Comparison of ENCODE assay signal across 9 mouse cellular contexts in genomic region chr17:27228216-27228915, GRCm38 (mm10). TPM values are rescaled to one million over a fixed set of nuclear protein-coding genes. Genes with fewer than 3 reads are reported as not detected.
DNase-seq lines count a peak whose midpoint lies in the region; ATAC-seq lines count a peak whose summit lies in the region.
"Had no signal": no experiment of that assay in that cellular context is flagged by ENCODE, and none has a peak within 500 bp of the region (broad histone marks: within the 10 kb centered on the region; RNA-seq: fewer than 3 reads in every experiment).

No protein-coding gene starts in this region.

- WGBS in limb, embryonic 11.5 days, result 25% methylated on average over 11 of the region's 11 CpGs
- WGBS in neural tube, embryonic 11.5 days, result 16% methylated on average over 11 of the region's 11 CpGs

- no peaks in the 10 kb centered on the region for H3K4me1 ChIP-seq in limb, embryonic 11.5 days (ENCODE audit: control insufficient read depth, insufficient read depth, low read length)
- peaks cover 8% of the 10 kb centered on the region; the same call in 1 of the 2 replicates for H3K4me1 ChIP-seq in neural tube, embryonic 11.5 days (ENCODE audit: control insufficient read depth, insufficient read depth, low read length)
- H3K4me1 ChIP-seq: lung, embryonic 15.5 days had no signal

- no peak overlapping the region for H3K4me2 ChIP-seq in limb, embryonic 11.5 days (ENCODE audit: low read depth, severe bottlenecking)
- no peak overlapping the region for H3K4me2 ChIP-seq in neural tube, embryonic 11.5 days (ENCODE audit: low read depth)
- H3K4me2 ChIP-seq: lung, embryonic 15.5 days had no signal

- intact Hi-C loops in gastrocnemius, postnatal 14 days (cut with DNase I; ENCODE audit: low total_unique reads), result no loop called here

- DNase-seq in spleen, postnatal 10 days (ENCODE audit: low spot score in 2 of 2), result peak; percentile 55 to 84
- DNase-seq in spleen, postnatal 36 days (ENCODE audit: low spot score in 2 of 2), result no peak
- peak; percentile 94 for DNase-seq in adrenal gland, postnatal 10 days
- peak; percentile 80 for DNase-seq in gastrocnemius, postnatal 14 days
- DNase-seq in limb, embryonic 11.5 days (ENCODE audit: low spot score), result peak; percentile 92
- peak; percentile 81 for DNase-seq in neural tube, embryonic 11.5 days (ENCODE audit: low spot score)
- DNase-seq in frontal cortex, postnatal 25 days (ENCODE audit: low spot score in 2 of 2), result no peak
- DNase-seq in layer of hippocampus, adult 18-20 months (ENCODE audit: low spot score in 2 of 2), result no peak

- H3K27me3 ChIP-seq in limb, embryonic 11.5 days (ENCODE audit: control insufficient read depth, insufficient read depth, low read length), result no peaks in the 10 kb centered on the region
- no peaks in the 10 kb centered on the region for H3K27me3 ChIP-seq in neural tube, embryonic 11.5 days (ENCODE audit: control insufficient read depth, insufficient read depth, low read length)
- H3K27me3 ChIP-seq: lung, embryonic 15.5 days had no signal

- H3K9ac ChIP-seq in limb, embryonic 11.5 days (ENCODE audit: low read length), result no peak overlapping the region
- H3K9ac ChIP-seq in neural tube, embryonic 11.5 days (ENCODE audit: low read length), result no peak overlapping the region
- H3K9ac ChIP-seq: lung, embryonic 15.5 days had no signal

- no peak for ATAC-seq in limb, embryonic 11.5 days (ENCODE audit: insufficient number of reproducible peaks, low FRiP score, low TSS enrichment, low read depth)
- ATAC-seq in neural tube, embryonic 11.5 days (ENCODE audit: insufficient read depth, low FRiP score, low TSS enrichment), result peak; percentile 48; the same call in 1 of the 2 replicates

- H3K9me3 ChIP-seq in limb, embryonic 11.5 days (ENCODE audit: control insufficient read depth, low read length), result no peaks in the 10 kb centered on the region
- H3K9me3 ChIP-seq in neural tube, embryonic 11.5 days (ENCODE audit: control insufficient read depth, low read length), result no peaks in the 10 kb centered on the region
- H3K9me3 ChIP-seq: lung, embryonic 15.5 days had no signal

- H3K4me3 ChIP-seq in limb, embryonic 11.5 days (ENCODE audit: low read depth, low read length), result no peak overlapping the region
- H3K4me3 ChIP-seq in neural tube, embryonic 11.5 days (ENCODE audit: low read depth, low read length), result no peak overlapping the region
- H3K4me3 ChIP-seq: lung, embryonic 15.5 days had no signal

- no peaks in the 10 kb centered on the region for H3K36me3 ChIP-seq in limb, embryonic 11.5 days (ENCODE audit: control insufficient read depth, insufficient read depth, low read length)
- no peaks in the 10 kb centered on the region for H3K36me3 ChIP-seq in neural tube, embryonic 11.5 days (ENCODE audit: control insufficient read depth, insufficient read depth, low read length)
- H3K36me3 ChIP-seq: lung, embryonic 15.5 days had no signal

- no peak overlapping the region for H3K27ac ChIP-seq in limb, embryonic 11.5 days (replicated peaks; ENCODE audit: low read depth, low read length)
- peak overlapping the region; percentile 14; the same call in 1 of the 2 replicates for H3K27ac ChIP-seq in neural tube, embryonic 11.5 days (ENCODE audit: low read depth, low read length)
- H3K27ac ChIP-seq: lung, embryonic 15.5 days had no signal

RNA-seq across cellular contexts. Expression of gene Lemd2, which starts 24.1 kb away (rescaled TPM):
- 10 to 100 TPM; 42.5 to 51.3 TPM for total RNA-seq in adrenal gland, postnatal 10 days (2021)
- 10 to 100 TPM; 17.8 to 18.0 TPM for total RNA-seq in gastrocnemius, postnatal 14 days (2021)
- polyA plus RNA-seq in limb, embryonic 11.5 days (2014; fragmentation: Nextera tagmentation; extraction: Ambion mirVana), result 14.2 and 15.8 TPM in 2 replicates
- polyA plus RNA-seq in neural tube, embryonic 11.5 days (2014; fragmentation: Nextera tagmentation; extraction: Ambion mirVana), result 15.9 and 17.9 TPM in 2 replicates
- total RNA-seq in layer of hippocampus, adult 18-20 months (2021), result 10 to 100 TPM; 43.2 to 45.7 TPM

Comparison
In these comparisons a context has a peak if more than half of its experiments do, and no peak if none do; other contexts are left out.
1. DNase-seq: peak in spleen, postnatal 10 days (2 of 2), adrenal gland, postnatal 10 days (single experiment), gastrocnemius, postnatal 14 days (single experiment), limb, embryonic 11.5 days (single experiment) and neural tube, embryonic 11.5 days (single experiment); none in spleen, postnatal 36 days (0 of 2), frontal cortex, postnatal 25 days (0 of 2) and layer of hippocampus, adult 18-20 months (0 of 2).